Mouse (Mus musculus) limb, embryonic 15.5 days (tissue): ENCODE data around the gene Ros1. TPM values are rescaled to one million over a fixed set of nuclear protein-coding genes. Genes with fewer than 3 reads are reported as not detected.

Source experiments
- ATAC-seq: fragments of 200-750 bp; cut with Nextera tagmentation; 2 replicates; pipeline ENCODE4 v1.8.0; 2017; ENCODE audit warnings: low read depth, moderate TSS enrichment; ENCODE audit not compliant: insufficient number of reproducible peaks, low FRiP score, low TSS enrichment
- H3K27ac ChIP-seq: fragments of 300-500 bp; sonication (generic); 2 replicates; pipeline ENCODE4 v1.5.1; 2015; ENCODE audit warnings: moderate library complexity, mild to moderate bottlenecking, inconsistent platforms
- H3K27me3 ChIP-seq: fragments of 300-500 bp; sonication (generic); 2 replicates; pipeline ENCODE4 v1.6.1; 2015; ENCODE audit warnings: inconsistent platforms
- H3K36me3 ChIP-seq: fragments of 300-500 bp; sonication (generic); 2 replicates; pipeline ENCODE4 v1.6.1; 2015; ENCODE audit warnings: inconsistent platforms
- H3K4me1 ChIP-seq: fragments of 300-500 bp; sonication (generic); 2 replicates; pipeline ENCODE4 v1.6.1; 2015; ENCODE audit warnings: inconsistent platforms
- H3K4me2 ChIP-seq: fragments of 300-500 bp; sonication (generic); 2 replicates; pipeline ENCODE4 v1.6.1; 2015; ENCODE audit warnings: mild to moderate bottlenecking, inconsistent platforms
- H3K4me3 ChIP-seq: fragments of 300-500 bp; sonication (generic); 2 replicates; pipeline ENCODE4 v1.5.1; 2015; ENCODE audit warnings: mild to moderate bottlenecking, inconsistent platforms
- H3K9ac ChIP-seq: fragments of 300-500 bp; sonication (generic); 2 replicates; pipeline ENCODE4 v1.6.1; 2015; ENCODE audit warnings: inconsistent platforms
- H3K9me3 ChIP-seq: fragments of 300-500 bp; sonication (generic); 2 replicates; pipeline ENCODE4 v1.6.1; 2016; ENCODE audit warnings: inconsistent platforms
- WGBS: fragments of 180-500 bp; shearing (Covaris S2); methylation state at CpG from one replicate; pipeline ENCODE4 v1.1.7; 2015; 5-methylcytosine and 5-hydroxymethylcytosine counted together
- polyA plus RNA-seq: library from polyadenylated mRNA; unstranded; fragments of >200 nt; fragmentation: Nextera tagmentation; extraction: Ambion mirVana; gene quantifications from 2 replicates; pipeline ENCODE4 v1.2.1, GENCODE M21; 2015

Ros1 gene
- polyA plus RNA-seq, 1 experiment from 2014 or later = 0.05 TPM

- no peaks in the 10 kb centered on the region for H3K36me3 ChIP-seq
- no peak overlapping the region for H3K9ac ChIP-seq
- H3K27ac ChIP-seq = no peak overlapping the region
- no peaks in the 10 kb centered on the region for H3K27me3 ChIP-seq
- H3K9me3 ChIP-seq = no peaks in the 10 kb centered on the region
- H3K4me2 ChIP-seq = no peak overlapping the region
- H3K4me3 ChIP-seq = no peak overlapping the region
- WGBS = 61% methylated on average over 2 of the region's 2 CpGs
- H3K4me1 ChIP-seq = no peaks in the 10 kb centered on the region
- ATAC-seq = no peak
Observed at GRCm38 (mm10) chr10:52130762-52131161, 64.3 kb downstream of the Ros1 start.

- WGBS = 32% methylated on average over 5 of the region's 5 CpGs
- no peak for ATAC-seq
- no peaks in the 10 kb centered on the region for H3K36me3 ChIP-seq
- no peak overlapping the region for H3K4me2 ChIP-seq
- H3K9me3 ChIP-seq = no peaks in the 10 kb centered on the region
- H3K9ac ChIP-seq = no peak overlapping the region
- H3K27me3 ChIP-seq = no peaks in the 10 kb centered on the region
- H3K27ac ChIP-seq = no peak overlapping the region
- H3K4me3 ChIP-seq = no peak overlapping the region
- no peaks in the 10 kb centered on the region for H3K4me1 ChIP-seq
Observed at GRCm38 (mm10) chr10:52128874-52129412, 66.1 kb downstream of the Ros1 start.

GRCm38 (mm10) chr10:52106164-52106757 is 88.8 kb downstream of the Ros1 start:
- Histone ChIP-seq H3K36me3 (no peaks in the 10 kb centered on the region), H3K27me3 (no peaks in the 10 kb centered on the region), H3K27ac (no peak overlapping the region), H3K4me1 (no peaks in the 10 kb centered on the region), H3K9ac (no peak overlapping the region), H3K4me3 (no peak overlapping the region), H3K4me2 (no peak overlapping the region), H3K9me3 (no peaks in the 10 kb centered on the region)
- WGBS = 33% methylated on average over 4 of the region's 4 CpGs
- no peak for ATAC-seq

GRCm38 (mm10) chr10:52101273-52101672 is 93.8 kb downstream of the Ros1 start:
- H3K27ac ChIP-seq = no peak overlapping the region
- H3K4me2 ChIP-seq = no peak overlapping the region
- H3K4me3 ChIP-seq = no peak overlapping the region
- H3K36me3 ChIP-seq = no peaks in the 10 kb centered on the region
- H3K9me3 ChIP-seq = no peaks in the 10 kb centered on the region
- H3K9ac ChIP-seq = no peak overlapping the region
- H3K27me3 ChIP-seq = no peaks in the 10 kb centered on the region
- no peak for ATAC-seq
- H3K4me1 ChIP-seq = no peaks in the 10 kb centered on the region
- WGBS = 39% methylated on average over 1 of the region's 1 CpGs

- no peaks in the 10 kb centered on the region for H3K27me3 ChIP-seq
- no peaks in the 10 kb centered on the region for H3K36me3 ChIP-seq
- no peak overlapping the region for H3K9ac ChIP-seq
- no peaks in the 10 kb centered on the region for H3K9me3 ChIP-seq
- no peak overlapping the region for H3K27ac ChIP-seq
- H3K4me2 ChIP-seq = no peak overlapping the region
- H3K4me3 ChIP-seq = no peak overlapping the region
- WGBS = 59% methylated on average over 4 of the region's 4 CpGs
- ATAC-seq = no peak
- H3K4me1 ChIP-seq = no peaks in the 10 kb centered on the region
Observed at GRCm38 (mm10) chr10:52092181-52092580, 102.9 kb downstream of the Ros1 start.

- H3K36me3 ChIP-seq = no peaks in the 10 kb centered on the region
- H3K27me3 ChIP-seq = no peaks in the 10 kb centered on the region
- no peak overlapping the region for H3K9ac ChIP-seq
- H3K4me2 ChIP-seq = no peak overlapping the region
- 76% methylated on average over 6 of the region's 6 CpGs for WGBS
- no peaks in the 10 kb centered on the region for H3K4me1 ChIP-seq
- no peak overlapping the region for H3K27ac ChIP-seq
- ATAC-seq = no peak
- no peaks in the 10 kb centered on the region for H3K9me3 ChIP-seq
- H3K4me3 ChIP-seq = no peak overlapping the region
Observed at GRCm38 (mm10) chr10:52086681-52087080, 108.4 kb downstream of the Ros1 start.

GRCm38 (mm10) chr10:52072482-52072881 is 122.6 kb downstream of the Ros1 start:
- Histone ChIP-seq H3K4me2 (no peak overlapping the region), H3K27me3 (no peaks in the 10 kb centered on the region), H3K27ac (no peak overlapping the region), H3K36me3 (no peaks in the 10 kb centered on the region), H3K4me1 (no peaks in the 10 kb centered on the region), H3K9me3 (no peaks in the 10 kb centered on the region), H3K9ac (no peak overlapping the region), H3K4me3 (no peak overlapping the region)
- no peak for ATAC-seq

GRCm38 (mm10) chr10:52048287-52048686 is 146.8 kb downstream of the Ros1 start:
- ATAC-seq = no peak
- no peaks in the 10 kb centered on the region for H3K4me1 ChIP-seq
- no peaks in the 10 kb centered on the region for H3K27me3 ChIP-seq
- H3K9me3 ChIP-seq = no peaks in the 10 kb centered on the region
- WGBS = 60% methylated on average over 3 of the region's 3 CpGs
- H3K36me3 ChIP-seq = no peaks in the 10 kb centered on the region
- no peak overlapping the region for H3K9ac ChIP-seq
- no peak overlapping the region for H3K27ac ChIP-seq
- no peak overlapping the region for H3K4me2 ChIP-seq
- H3K4me3 ChIP-seq = no peak overlapping the region

- no peak overlapping the region for H3K4me2 ChIP-seq
- H3K4me1 ChIP-seq = no peaks in the 10 kb centered on the region
- no peak for ATAC-seq
- H3K9ac ChIP-seq = no peak overlapping the region
- no peaks in the 10 kb centered on the region for H3K27me3 ChIP-seq
- no peak overlapping the region for H3K4me3 ChIP-seq
- H3K27ac ChIP-seq = no peak overlapping the region
- H3K9me3 ChIP-seq = no peaks in the 10 kb centered on the region
- H3K36me3 ChIP-seq = no peaks in the 10 kb centered on the region
- 69% methylated on average over 5 of the region's 5 CpGs for WGBS
Observed at GRCm38 (mm10) chr10:52043086-52043485, 152.0 kb downstream of the Ros1 start.

GRCm38 (mm10) chr10:52039392-52039791 is 155.7 kb downstream of the Ros1 start:
- Histone ChIP-seq H3K27me3 (no peaks in the 10 kb centered on the region), H3K4me2 (no peak overlapping the region), H3K36me3 (no peaks in the 10 kb centered on the region), H3K27ac (no peak overlapping the region), H3K9me3 (no peaks in the 10 kb centered on the region), H3K4me1 (no peaks in the 10 kb centered on the region), H3K4me3 (no peak overlapping the region), H3K9ac (no peak overlapping the region)
- ATAC-seq = no peak
- 68% methylated on average over 1 of the region's 1 CpGs for WGBS

- Histone ChIP-seq H3K4me3 (no peak overlapping the region), H3K36me3 (no peaks in the 10 kb centered on the region), H3K27ac (no peak overlapping the region), H3K9ac (no peak overlapping the region), H3K4me1 (0 out of 2 replicates have a peak, but pooled peaks cover 2% of the 10 kb centered on the region), H3K9me3 (no peaks in the 10 kb centered on the region), H3K27me3 (peaks cover 32% of the 10 kb centered on the region), H3K4me2 (no peak overlapping the region)
- no peak for ATAC-seq
Observed at GRCm38 (mm10) chr10:52033729-52034128, 161.3 kb downstream of the Ros1 start.

GRCm38 (mm10) chr10:52029421-52030080 is 165.5 kb downstream of the Ros1 start:
- no peak for ATAC-seq
- 2% methylated on average over 10 of the region's 10 CpGs for WGBS

More at GRCm38 (mm10) chr10:52029421-52030080, 165.5 kb downstream of the Ros1 start:
- Histone ChIP-seq H3K9ac (no peak overlapping the region), H3K4me1 (peaks cover 12% of the 10 kb centered on the region), H3K36me3 (no peaks in the 10 kb centered on the region), H3K9me3 (no peaks in the 10 kb centered on the region), H3K4me2 (no peak overlapping the region), H3K27me3 (peaks cover 69% of the 10 kb centered on the region), H3K27ac (no peak overlapping the region), H3K4me3 (no peak overlapping the region)
